Mouse (Mus musculus) natural killer cell, adult 2 months (primary cell): ENCODE results near the gene Cdh3.
"Not testable (repeated sequence)": the region's sequence is repeated elsewhere in the genome, so short reads cannot be mapped to it uniquely, and the experiment has no call there.

Source experiments
- DNase-seq, 2 experiments: peaks; one replicate each; pipeline ENCODE4 v3.0.0; 2022; ENCODE audit warnings: low spot score in 2 of 2

Cdh3 gene

GRCm38 (mm10) chr8:106571551-106572172 lies 61.0 kb downstream of the Cdh3 start:
- DNase-seq, result no peak

GRCm38 (mm10) chr8:106572175-106572574 lies 61.5 kb downstream of the Cdh3 start:
- not testable (repeated sequence) for DNase-seq

GRCm38 (mm10) chr8:106573168-106573567 lies 62.5 kb downstream of the Cdh3 start, which contains the start of gene Gm10073:
Gene Gm10073 (minus strand): TSS chr8:106573461.
- not testable (repeated sequence) for DNase-seq

- no peak for DNase-seq
Observed at GRCm38 (mm10) chr8:106574283-106574682, 63.6 kb downstream of the Cdh3 start.

GRCm38 (mm10) chr8:106576849-106577555 lies 66.3 kb downstream of the Cdh3 start:
- no peak for DNase-seq

GRCm38 (mm10) chr8:106579510-106579909 lies 68.8 kb downstream of the Cdh3 start:
- DNase-seq, result no peak

- no peak for DNase-seq
Observed at GRCm38 (mm10) chr8:106581344-106582088, 70.8 kb downstream of the Cdh3 start.

- no peak for DNase-seq
Observed at GRCm38 (mm10) chr8:106584942-106585670, 74.4 kb downstream of the Cdh3 start.

GRCm38 (mm10) chr8:106585671-106586037 lies 75.0 kb downstream of the Cdh3 start:
- no peak for DNase-seq

GRCm38 (mm10) chr8:106586896-106587295 lies 76.2 kb downstream of the Cdh3 start:
- DNase-seq, result no peak

- DNase-seq, result no peak
Observed at GRCm38 (mm10) chr8:106588443-106589431, 78.0 kb downstream of the Cdh3 start.

- no peak for DNase-seq
Observed at GRCm38 (mm10) chr8:106592458-106592857, 81.8 kb downstream of the Cdh3 start.

- DNase-seq, result not testable (repeated sequence)
Observed at GRCm38 (mm10) chr8:106595623-106596022, 84.9 kb downstream of the Cdh3 start.

GRCm38 (mm10) chr8:106597067-106597466 lies 86.4 kb downstream of the Cdh3 start:
- no peak for DNase-seq

- DNase-seq, result no peak
Observed at GRCm38 (mm10) chr8:106599265-106599979, 88.7 kb downstream of the Cdh3 start.

GRCm38 (mm10) chr8:106603131-106603819 lies 92.6 kb downstream of the Cdh3 start, which contains the start of gene Cdh1:
Gene Cdh1 (plus strand): TSS chr8:106603351.
- peak in 1 of 2 experiments; percentile 15 for DNase-seq

- no peak for DNase-seq
Observed at GRCm38 (mm10) chr8:106603933-106604332, 93.2 kb downstream of the Cdh3 start.

GRCm38 (mm10) chr8:106605657-106606056 lies 95.0 kb downstream of the Cdh3 start:
- DNase-seq, result no peak

- DNase-seq, result no peak
Observed at GRCm38 (mm10) chr8:106606121-106606520, 95.4 kb downstream of the Cdh3 start.
